Mouse (Mus musculus): ENCODE data around the gene Mfap3.

Gene Mfap3

GRCm38 (mm10) chr11:57531300-57531950 lies 13.0 kb downstream of the Mfap3 start:
- DNase-seq: no peak

- DNase-seq: no peak
These were observed 13.8 kb downstream of the Mfap3 start for GRCm38 (mm10) chr11:57532306-57532705.

- no peak for DNase-seq
These were observed 17.4 kb downstream of the Mfap3 start for GRCm38 (mm10) chr11:57535912-57536311.

GRCm38 (mm10) chr11:57539841-57540418 lies 21.5 kb downstream of the Mfap3 start:
- no peak for DNase-seq

- no peak for DNase-seq
These were observed 22.2 kb downstream of the Mfap3 start for GRCm38 (mm10) chr11:57540681-57541080.

- peak; percentile 60 to 74 for DNase-seq
These were observed 30.4 kb downstream of the Mfap3 start for GRCm38 (mm10) chr11:57548618-57549550.

- DNase-seq: no peak
These were observed 31.8 kb downstream of the Mfap3 start for GRCm38 (mm10) chr11:57550230-57550629.

- no peak for DNase-seq
These were observed 32.6 kb downstream of the Mfap3 start for GRCm38 (mm10) chr11:57551016-57551415.

GRCm38 (mm10) chr11:57553015-57553780 lies 34.7 kb downstream of the Mfap3 start:
- DNase-seq: no peak

GRCm38 (mm10) chr11:57557936-57558335 lies 39.5 kb downstream of the Mfap3 start:
- peak in 1 of 2 experiments; percentile 11 for DNase-seq

- no peak for DNase-seq
These were observed 46.1 kb downstream of the Mfap3 start for GRCm38 (mm10) chr11:57564564-57564963.

- DNase-seq: no peak
These were observed 47.9 kb downstream of the Mfap3 start for GRCm38 (mm10) chr11:57566091-57567035.

- DNase-seq: no peak
These were observed 50.6 kb downstream of the Mfap3 start for GRCm38 (mm10) chr11:57568950-57569490.

- no peak for DNase-seq
These were observed 52.6 kb downstream of the Mfap3 start for GRCm38 (mm10) chr11:57571035-57571434.

GRCm38 (mm10) chr11:57573686-57574274 lies 55.3 kb downstream of the Mfap3 start:
- peak; percentile 22 to 23 for DNase-seq

- DNase-seq: no peak
These were observed 58.5 kb downstream of the Mfap3 start for GRCm38 (mm10) chr11:57576871-57577515.

GRCm38 (mm10) chr11:57582818-57583635 lies 64.6 kb downstream of the Mfap3 start:
- no peak for DNase-seq

Data from thymus, postnatal 36 days (tissue).